In genomic region chr3:59210089-59210488, GRCm38 (mm10) we compare ENCODE assay signal across 34 mouse cellular contexts. TPM values are rescaled to one million over a fixed set of nuclear protein-coding genes. Genes with fewer than 3 reads are reported as not detected.
DNase-seq lines count a peak whose midpoint lies in the region; ATAC-seq and TF ChIP-seq lines count a peak whose summit lies in the region.
"Had no signal": no experiment of that assay in that cellular context is flagged by ENCODE, and none has a peak within 500 bp of the region (broad histone marks: within the 10 kb centered on the region; RNA-seq: fewer than 3 reads in every experiment).

No protein-coding gene starts in this region.

- no peak overlapping the region for H3K9ac ChIP-seq in heart, embryonic 12.5 days
- H3K9ac ChIP-seq in hindbrain, embryonic 12.5 days = no peak overlapping the region
- H3K9ac ChIP-seq: limb, embryonic 12.5 days; liver, embryonic 15.5 days; neural tube, embryonic 12.5 days; stomach, embryonic 15.5 days had no signal

- no peaks in the 10 kb centered on the region for H3K9me3 ChIP-seq in heart, embryonic 12.5 days (replicated peaks)
- no peaks in the 10 kb centered on the region for H3K9me3 ChIP-seq in megakaryocyte, embryonic 14.5 days
- no peaks in the 10 kb centered on the region for H3K9me3 ChIP-seq in forebrain, embryonic 10.5 days
- H3K9me3 ChIP-seq in hindbrain, embryonic 12.5 days (replicated peaks) = no peaks in the 10 kb centered on the region
- H3K9me3 ChIP-seq: G1E; hindbrain, embryonic 10.5 days; limb, embryonic 12.5 days; liver, embryonic 15.5 days; neural tube, embryonic 12.5 days; stomach, embryonic 15.5 days had no signal

- H3K27me3 ChIP-seq in heart, embryonic 12.5 days (replicated peaks) = no peaks in the 10 kb centered on the region
- no peaks in the 10 kb centered on the region for H3K27me3 ChIP-seq in megakaryocyte, embryonic 14.5 days (replicated peaks)
- no peaks in the 10 kb centered on the region for H3K27me3 ChIP-seq in forebrain, embryonic 10.5 days (ENCODE audit: poor library complexity, severe bottlenecking)
- H3K27me3 ChIP-seq in hindbrain, embryonic 12.5 days = no peaks in the 10 kb centered on the region
- H3K27me3 ChIP-seq: limb, embryonic 12.5 days; liver, embryonic 15.5 days; neural tube, embryonic 12.5 days; Patski; stomach, embryonic 15.5 days had no signal

- peak; percentile 88 for DNase-seq in heart, adult 11 months
- no peak for DNase-seq in forebrain, embryonic 10.5 days (ENCODE audit: extremely low spot score, low spot score)
- DNase-seq: adrenal gland, postnatal 14 days; heart, postnatal 10 days; kidney, adult 9 months; kidney, postnatal 25 days; lung, postnatal 14 days; midbrain, embryonic 14.5 days; retina, postnatal 1 day; right cerebral cortex, postnatal 25 days; thymus, adult 18-20 months had no signal

- no peak for ATAC-seq in heart, embryonic 12.5 days (ENCODE audit: insufficient number of reproducible peaks, low FRiP score)
- ATAC-seq in megakaryocyte, adult 5-6 weeks (ENCODE audit: poor library complexity, severe bottlenecking) = no peak
- no peak for ATAC-seq in hindbrain, embryonic 12.5 days (ENCODE audit: low FRiP score)
- ATAC-seq: forebrain, embryonic 14.5 days; hindbrain, postnatal 0 days; intestine, embryonic 16.5 days; Patski had no signal

- H3K4me2 ChIP-seq in heart, embryonic 12.5 days = no peak overlapping the region
- no peak overlapping the region for H3K4me2 ChIP-seq in hindbrain, embryonic 12.5 days (replicated peaks)
- H3K4me2 ChIP-seq: heart, embryonic 11.5 days; limb, embryonic 12.5 days; liver, embryonic 15.5 days; neural tube, embryonic 12.5 days; stomach, embryonic 15.5 days had no signal

- H3K4me3 ChIP-seq in heart, embryonic 12.5 days = no peak overlapping the region
- peak overlapping the region; percentile 40 for H3K4me3 ChIP-seq in megakaryocyte, embryonic 14.5 days (replicated peaks)
- H3K4me3 ChIP-seq in bone marrow, adult 2 months (replicated peaks; ENCODE audit: control insufficient read depth, low read depth, low read length) = peak overlapping the region; percentile 47
- H3K4me3 ChIP-seq in forebrain, embryonic 10.5 days = no peak overlapping the region
- H3K4me3 ChIP-seq in hindbrain, embryonic 12.5 days = no peak overlapping the region
- H3K4me3 ChIP-seq: erythroblast, embryonic 14.5 days; hindbrain, embryonic 10.5 days; limb, embryonic 12.5 days; liver, embryonic 15.5 days; neural tube, embryonic 12.5 days; stomach, embryonic 15.5 days had no signal

- no peak for TF ChIP-seq POLR2A in bone marrow, adult 2 months (IDR thresholded peaks at IDR 0.05; ENCODE audit: borderline replicate concordance, control insufficient read depth, low read depth, low read length)

- peaks cover 9% of the 10 kb centered on the region for H3K4me1 ChIP-seq in heart, embryonic 12.5 days (replicated peaks)
- H3K4me1 ChIP-seq in megakaryocyte, embryonic 14.5 days = peaks cover 90% of the 10 kb centered on the region
- peaks cover 14% of the 10 kb centered on the region for H3K4me1 ChIP-seq in bone marrow, adult 2 months (ENCODE audit: control insufficient read depth, insufficient read depth, low read length)
- H3K4me1 ChIP-seq in forebrain, embryonic 10.5 days = 0 out of 2 replicates have a peak, but pooled peaks cover 3% of the 10 kb centered on the region
- H3K4me1 ChIP-seq in hindbrain, embryonic 12.5 days = 0 out of 2 replicates have a peak, but pooled peaks cover 3% of the 10 kb centered on the region
- H3K4me1 ChIP-seq: hindbrain, embryonic 10.5 days; neural tube, embryonic 12.5 days; stomach, embryonic 15.5 days had no signal

- no peaks in the 10 kb centered on the region for H3K36me3 ChIP-seq in heart, embryonic 12.5 days
- peaks cover 55% of the 10 kb centered on the region for H3K36me3 ChIP-seq in megakaryocyte, embryonic 14.5 days (replicated peaks; ENCODE audit: low read length)
- no peaks in the 10 kb centered on the region for H3K36me3 ChIP-seq in forebrain, embryonic 10.5 days (replicated peaks)
- no peaks in the 10 kb centered on the region for H3K36me3 ChIP-seq in hindbrain, embryonic 12.5 days
- H3K36me3 ChIP-seq: G1E; hindbrain, embryonic 10.5 days; limb, embryonic 12.5 days; liver, embryonic 15.5 days; neural tube, embryonic 12.5 days; stomach, embryonic 15.5 days had no signal

- WGBS in heart, embryonic 12.5 days = 70% methylated on average over 8 of the region's 8 CpGs
- 59% methylated on average over 8 of the region's 8 CpGs for WGBS in bone marrow, adult 2 months
- WGBS in forebrain, embryonic 10.5 days = 82% methylated on average over 8 of the region's 8 CpGs
- 74% methylated on average over 8 of the region's 8 CpGs for WGBS in hindbrain, embryonic 12.5 days

- H3K27ac ChIP-seq in heart, embryonic 12.5 days (ENCODE audit: poor library complexity, severe bottlenecking) = no peak overlapping the region
- H3K27ac ChIP-seq in bone marrow, adult 2 months (ENCODE audit: control insufficient read depth, insufficient read depth, low read depth, low read length, poor library complexity) = peak overlapping the region; percentile 21; the same call in 1 of the 2 replicates
- no peak overlapping the region for H3K27ac ChIP-seq in forebrain, embryonic 10.5 days
- H3K27ac ChIP-seq in hindbrain, embryonic 12.5 days = no peak overlapping the region
- H3K27ac ChIP-seq: hindbrain, embryonic 10.5 days; hindbrain, postnatal 0 days; limb, embryonic 12.5 days; liver, embryonic 15.5 days; neural tube, embryonic 12.5 days; stomach, embryonic 15.5 days had no signal

- TF ChIP-seq CTCF in bone marrow, adult 2 months (IDR thresholded peaks at IDR 0.05; ENCODE audit: control insufficient read depth, insufficient read depth, low read length) = no peak

RNA-seq across cellular contexts. Expression of gene P2ry13, which starts 0.6 kb away (rescaled TPM):
- 0.45 and 0.79 TPM in 2 replicates for polyA plus RNA-seq in heart, embryonic 12.5 days (2016; fragmentation: Nextera tagmentation; extraction: Ambion mirVana)
- not detected in 2 replicates for polyA plus RNA-seq in megakaryocyte, embryonic 14.5 days (2012; ENCODE audit: insufficient read depth, low replicate concordance)
- total RNA-seq in megakaryocyte, adult 5-6 weeks (2015) = 4.9 and 6.5 TPM in 2 replicates
- total RNA-seq in megakaryocyte, adult 5-6 weeks (2017) = 4.3 and 4.6 TPM in 2 replicates
- polyA plus RNA-seq in bone marrow, adult 2 months (2011; ENCODE audit: insufficient read depth, insufficient read length, low replicate concordance, missing spikeins) = 1.2 and 2.2 TPM in 2 replicates
- polyA plus RNA-seq in forebrain, embryonic 10.5 days (2016; fragmentation: Nextera tagmentation; extraction: Ambion mirVana) = 0.52 and 0.67 TPM in 2 replicates
- polyA plus RNA-seq in hindbrain, embryonic 12.5 days (2016; fragmentation: Nextera tagmentation; extraction: Ambion mirVana) = 1.2 and 1.4 TPM in 2 replicates
- total RNA-seq: megakaryocyte-erythroid progenitor cell, adult 5-6 weeks had no signal
- polyA plus RNA-seq: erythroblast, embryonic 14.5 days; G1E; Patski had no signal

RNA-seq across cellular contexts. Expression of gene Gpr87, which starts 15.2 kb away (rescaled TPM):
- polyA plus RNA-seq in heart, embryonic 12.5 days (2016; fragmentation: Nextera tagmentation; extraction: Ambion mirVana) = 0.14 TPM in 1 of 2 replicates, not detected in the other
- not detected in 2 replicates for polyA plus RNA-seq in megakaryocyte, embryonic 14.5 days (2012; ENCODE audit: insufficient read depth, low replicate concordance)
- total RNA-seq in megakaryocyte, adult 5-6 weeks (2015) = not detected in 2 replicates
- total RNA-seq in megakaryocyte, adult 5-6 weeks (2017) = not detected in 2 replicates
- not detected in 2 replicates for polyA plus RNA-seq in bone marrow, adult 2 months (2011; ENCODE audit: insufficient read depth, insufficient read length, low replicate concordance, missing spikeins)
- 0.17 and 0.20 TPM in 2 replicates for polyA plus RNA-seq in forebrain, embryonic 10.5 days (2016; fragmentation: Nextera tagmentation; extraction: Ambion mirVana)
- polyA plus RNA-seq in hindbrain, embryonic 12.5 days (2016; fragmentation: Nextera tagmentation; extraction: Ambion mirVana) = 0.43 TPM in 1 of 2 replicates, not detected in the other
- total RNA-seq: adrenal gland, postnatal 14 days; gastrocnemius, adult 8-10 months; granulocyte monocyte progenitor cell, adult 5-6 weeks; heart, postnatal 10 days; hindbrain, postnatal 0 days; left cerebral cortex, postnatal 14 days; megakaryocyte-erythroid progenitor cell, adult 5-6 weeks had no signal
- polyA plus RNA-seq: cortical plate, adult 2 months; erythroblast, embryonic 14.5 days; forebrain, embryonic 14.5 days; frontal cortex, adult 2 months; G1E; heart, embryonic 11.5 days; intestine, embryonic 16.5 days; liver, embryonic 15.5 days; Patski had no signal

RNA-seq across cellular contexts. Expression of gene P2ry12, which starts 52.6 kb away (rescaled TPM):
- 1.5 and 2.1 TPM in 2 replicates for polyA plus RNA-seq in heart, embryonic 12.5 days (2016; fragmentation: Nextera tagmentation; extraction: Ambion mirVana)
- polyA plus RNA-seq in megakaryocyte, embryonic 14.5 days (2012; ENCODE audit: insufficient read depth, low replicate concordance) = 1.6 TPM in 1 of 2 replicates, not detected in the other
- total RNA-seq in megakaryocyte, adult 5-6 weeks (2015) = 3.5 and 5.0 TPM in 2 replicates
- 2.6 and 4.2 TPM in 2 replicates for total RNA-seq in megakaryocyte, adult 5-6 weeks (2017)
- 2.4 and 6.3 TPM in 2 replicates for polyA plus RNA-seq in bone marrow, adult 2 months (2011; ENCODE audit: insufficient read depth, insufficient read length, low replicate concordance, missing spikeins)
- polyA plus RNA-seq in forebrain, embryonic 10.5 days (2016; fragmentation: Nextera tagmentation; extraction: Ambion mirVana) = 0.62 and 0.63 TPM in 2 replicates
- 4.3 and 5.4 TPM in 2 replicates for polyA plus RNA-seq in hindbrain, embryonic 12.5 days (2016; fragmentation: Nextera tagmentation; extraction: Ambion mirVana)
- total RNA-seq: granulocyte monocyte progenitor cell, adult 5-6 weeks; megakaryocyte-erythroid progenitor cell, adult 5-6 weeks had no signal
- polyA plus RNA-seq: erythroblast, embryonic 14.5 days; G1E; Patski had no signal

RNA-seq across cellular contexts. Expression of gene P2ry14, which starts 56.7 kb away (rescaled TPM):
- 1.1 and 1.8 TPM in 2 replicates for polyA plus RNA-seq in heart, embryonic 12.5 days (2016; fragmentation: Nextera tagmentation; extraction: Ambion mirVana)
- 0.62 TPM in 1 of 2 replicates, not detected in the other for polyA plus RNA-seq in megakaryocyte, embryonic 14.5 days (2012; ENCODE audit: insufficient read depth, low replicate concordance)
- total RNA-seq in megakaryocyte, adult 5-6 weeks (2015) = 7.0 and 11.9 TPM in 2 replicates
- 6.2 and 6.8 TPM in 2 replicates for total RNA-seq in megakaryocyte, adult 5-6 weeks (2017)
- 1.3 and 2.3 TPM in 2 replicates for polyA plus RNA-seq in bone marrow, adult 2 months (2011; ENCODE audit: insufficient read depth, insufficient read length, low replicate concordance, missing spikeins)
- 1.9 and 2.4 TPM in 2 replicates for polyA plus RNA-seq in forebrain, embryonic 10.5 days (2016; fragmentation: Nextera tagmentation; extraction: Ambion mirVana)
- polyA plus RNA-seq in hindbrain, embryonic 12.5 days (2016; fragmentation: Nextera tagmentation; extraction: Ambion mirVana) = 1.5 and 2.3 TPM in 2 replicates
- polyA plus RNA-seq: erythroblast, embryonic 14.5 days; G1E had no signal

Comparison
In these comparisons a context has a peak if more than half of its experiments do, and no peak if none do; other contexts are left out.
1. H3K4me3 ChIP-seq: peak in megakaryocyte, embryonic 14.5 days (single experiment) and bone marrow, adult 2 months (single experiment); none in heart, embryonic 12.5 days (single experiment), forebrain, embryonic 10.5 days (single experiment) and hindbrain, embryonic 12.5 days (single experiment).